Mouse (Mus musculus) urinary bladder, postnatal 36 days (tissue): ENCODE results near the gene Nle1.
"Not testable (repeated sequence)": the region's sequence is repeated elsewhere in the genome, so short reads cannot be mapped to it uniquely, and the experiment has no call there.

Experiments used
- DNase-seq, 2 experiments: peaks; one replicate each; pipeline ENCODE4 v3.0.0; 2022; ENCODE audit warnings: low spot score in 2 of 2, mixed read lengths in 1 of 2

Gene Nle1

GRCm38 (mm10) chr11:82907651-82908607 is at the start of gene Nle1:
Nle1 (minus strand) TSS chr11:82908411.
- DNase-seq, result peak; percentile 89 to 93

GRCm38 (mm10) chr11:82956925-82957324 is 48.7 kb upstream of the Nle1 start:
- no peak for DNase-seq

- DNase-seq, result no peak
These were observed 46.4 kb upstream of the Nle1 start for GRCm38 (mm10) chr11:82954631-82955030.

- DNase-seq, result no peak
These were observed 44.7 kb upstream of the Nle1 start for GRCm38 (mm10) chr11:82952612-82953542.

- DNase-seq, result peak; percentile 30 to 70
These were observed 43.8 kb upstream of the Nle1 start for GRCm38 (mm10) chr11:82951865-82952611.

- peak; percentile 15 to 54 for DNase-seq
These were observed 42.7 kb upstream of the Nle1 start, which contains the start of gene Slfn5 for GRCm38 (mm10) chr11:82950736-82951481. Slfn5 (plus strand) TSS chr11:82951349.

GRCm38 (mm10) chr11:82949036-82949435 is 40.8 kb upstream of the Nle1 start:
- DNase-seq, result no peak

GRCm38 (mm10) chr11:82947457-82947856 is 39.2 kb upstream of the Nle1 start:
- DNase-seq, result no peak

GRCm38 (mm10) chr11:82945636-82946035 is 37.4 kb upstream of the Nle1 start:
- DNase-seq, result no peak

- DNase-seq, result no peak
These were observed 35.1 kb upstream of the Nle1 start for GRCm38 (mm10) chr11:82943336-82943735.

GRCm38 (mm10) chr11:82933186-82933585 is 25.0 kb upstream of the Nle1 start:
- DNase-seq, result no peak

- DNase-seq, result not testable (repeated sequence)
These were observed 23.6 kb upstream of the Nle1 start for GRCm38 (mm10) chr11:82931671-82932450.

- not testable (repeated sequence) for DNase-seq
These were observed 22.9 kb upstream of the Nle1 start for GRCm38 (mm10) chr11:82931161-82931560.

- DNase-seq, result not testable (repeated sequence)
These were observed 22.3 kb upstream of the Nle1 start for GRCm38 (mm10) chr11:82930391-82930955.

GRCm38 (mm10) chr11:82929633-82929950 is 21.4 kb upstream of the Nle1 start:
- DNase-seq, result no peak

- DNase-seq, result no peak
These were observed 20.9 kb upstream of the Nle1 start for GRCm38 (mm10) chr11:82928897-82929632.

- not testable (repeated sequence) for DNase-seq
These were observed 15.7 kb upstream of the Nle1 start for GRCm38 (mm10) chr11:82923910-82924309.

- no peak for DNase-seq
These were observed 13.5 kb upstream of the Nle1 start for GRCm38 (mm10) chr11:82921691-82922090.

GRCm38 (mm10) chr11:82920768-82921167 is 12.6 kb upstream of the Nle1 start:
- no peak for DNase-seq
